Mouse (Mus musculus) embryonic facial prominence, embryonic 12.5 days (tissue): Measurements from ENCODE around the gene Slc37a1. TPM values are rescaled to one million over a fixed set of nuclear protein-coding genes. Genes with fewer than 3 reads are reported as not detected.

Experiments used
- ATAC-seq: fragments of 200-750 bp; cut with Nextera tagmentation; 2 replicates; pipeline ENCODE4 v1.8.0; 2017; ENCODE audit not compliant: insufficient number of reproducible peaks, insufficient read depth, low FRiP score, low TSS enrichment
- H3K27ac ChIP-seq: fragments of 300-500 bp; sonication (generic); 2 replicates; pipeline ENCODE4 v1.5.1; 2016; ENCODE audit warnings: mild to moderate bottlenecking
- H3K27me3 ChIP-seq: fragments of 300-500 bp; sonication (generic); 2 replicates; pipeline ENCODE4 v1.6.1; 2016; ENCODE audit warnings: mild to moderate bottlenecking, moderate library complexity
- H3K36me3 ChIP-seq: fragments of 300-500 bp; sonication (generic); 2 replicates; pipeline ENCODE4 v1.6.1; 2016; ENCODE audit warnings: mild to moderate bottlenecking
- H3K4me1 ChIP-seq: fragments of 300-500 bp; sonication (generic); 2 replicates; pipeline ENCODE4 v1.6.1; 2016
- H3K4me2 ChIP-seq: fragments of 300-500 bp; sonication (generic); replicated peaks from 2 replicates; pipeline ENCODE4 v1.6.1; 2016; ENCODE audit warnings: mild to moderate bottlenecking, moderate library complexity
- H3K4me3 ChIP-seq: fragments of 300-500 bp; sonication (generic); 2 replicates; pipeline ENCODE4 v1.5.1; 2016; ENCODE audit warnings: mild to moderate bottlenecking
- H3K9ac ChIP-seq: fragments of 300-500 bp; sonication (generic); 2 replicates; pipeline ENCODE4 v1.6.1; 2016; ENCODE audit warnings: mild to moderate bottlenecking, moderate library complexity
- H3K9me3 ChIP-seq: fragments of 300-500 bp; sonication (generic); 2 replicates; pipeline ENCODE4 v1.6.1; 2016; ENCODE audit warnings: mild to moderate bottlenecking, moderate library complexity
- WGBS: fragments of 180-500 bp; shearing (Covaris S2); methylation state at CpG from one replicate; pipeline ENCODE4 v1.1.7; 2016; 5-methylcytosine and 5-hydroxymethylcytosine counted together
- polyA plus RNA-seq: library from polyadenylated mRNA; unstranded; fragments of >200 nt; fragmentation: Nextera tagmentation; extraction: Ambion mirVana; gene quantifications from 2 replicates; pipeline ENCODE4 v1.2.1, GENCODE M21; 2016

Gene Slc37a1
- polyA plus RNA-seq, 1 experiment from 2014 or later = 3.3 TPM

GRCm38 (mm10) chr17:31312648-31313047, 26.1 kb downstream of the Slc37a1 start:
- Histone ChIP-seq H3K4me3 (no peak overlapping the region), H3K4me1 (peaks cover 14% of the 10 kb centered on the region; the same call in 1 of the 2 replicates), H3K27ac (no peak overlapping the region), H3K27me3 (no peaks in the 10 kb centered on the region), H3K9me3 (no peaks in the 10 kb centered on the region), H3K36me3 (no peaks in the 10 kb centered on the region), H3K4me2 (no peak overlapping the region), H3K9ac (no peak overlapping the region)
- 62% methylated on average over 10 of the region's 10 CpGs for WGBS
- no peak for ATAC-seq

GRCm38 (mm10) chr17:31315046-31315792, 28.6 kb downstream of the Slc37a1 start:
- whole genome bisulfite sequencing = 35% methylated on average over 13 of the region's 13 CpGs
- Histone ChIP-seq H3K4me3 (no peak overlapping the region), H3K36me3 (no peaks in the 10 kb centered on the region), H3K9me3 (no peaks in the 10 kb centered on the region), H3K9ac (no peak overlapping the region), H3K27me3 (no peaks in the 10 kb centered on the region), H3K4me1 (peaks cover 5% of the 10 kb centered on the region; the same call in 1 of the 2 replicates), H3K27ac (no peak overlapping the region), H3K4me2 (no peak overlapping the region)
- ATAC-seq = no peak

- H3K4me2 ChIP-seq = no peak overlapping the region
- H3K36me3 ChIP-seq = no peaks in the 10 kb centered on the region
- H3K9me3 ChIP-seq = no peaks in the 10 kb centered on the region
- peaks cover 5% of the 10 kb centered on the region; the same call in 1 of the 2 replicates for H3K4me1 ChIP-seq
- H3K9ac ChIP-seq = no peak overlapping the region
- 76% methylated on average over 6 of the region's 6 CpGs for WGBS
- no peak for ATAC-seq
- no peak overlapping the region for H3K4me3 ChIP-seq
- H3K27ac ChIP-seq = no peak overlapping the region
- no peaks in the 10 kb centered on the region for H3K27me3 ChIP-seq
These were observed 29.4 kb downstream of the Slc37a1 start for GRCm38 (mm10) chr17:31315993-31316392.

DNA sequence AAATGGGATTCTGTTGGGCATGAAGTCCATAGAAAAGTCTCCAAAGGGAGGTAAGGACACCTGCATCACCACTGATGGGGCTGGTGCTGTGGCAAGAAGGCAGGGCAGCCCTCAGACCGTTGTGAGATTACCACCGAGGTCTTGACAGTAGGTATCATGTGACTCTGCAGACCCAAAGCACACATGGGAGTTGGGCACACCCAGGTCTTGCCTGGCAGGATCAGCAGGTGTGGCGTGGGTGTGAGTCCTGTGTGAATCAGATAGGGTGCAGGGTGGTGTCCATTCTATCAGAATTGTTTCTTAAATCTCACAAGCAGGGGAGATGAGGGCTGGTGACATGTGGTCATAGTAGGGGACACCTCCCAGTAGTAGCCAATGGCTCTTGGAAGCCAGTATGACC, 30.4 kb downstream of the Slc37a1 start:
- no peak overlapping the region for H3K4me3 ChIP-seq
- H3K9me3 ChIP-seq = no peaks in the 10 kb centered on the region
- H3K4me2 ChIP-seq = no peak overlapping the region
- H3K27me3 ChIP-seq = no peaks in the 10 kb centered on the region
- no peaks in the 10 kb centered on the region for H3K36me3 ChIP-seq
- ATAC-seq = no peak
- H3K27ac ChIP-seq = no peak overlapping the region
- no peak overlapping the region for H3K9ac ChIP-seq
- WGBS = 83% methylated on average over 3 of the region's 3 CpGs
- H3K4me1 ChIP-seq = peaks cover 5% of the 10 kb centered on the region; the same call in 1 of the 2 replicates

DNA sequence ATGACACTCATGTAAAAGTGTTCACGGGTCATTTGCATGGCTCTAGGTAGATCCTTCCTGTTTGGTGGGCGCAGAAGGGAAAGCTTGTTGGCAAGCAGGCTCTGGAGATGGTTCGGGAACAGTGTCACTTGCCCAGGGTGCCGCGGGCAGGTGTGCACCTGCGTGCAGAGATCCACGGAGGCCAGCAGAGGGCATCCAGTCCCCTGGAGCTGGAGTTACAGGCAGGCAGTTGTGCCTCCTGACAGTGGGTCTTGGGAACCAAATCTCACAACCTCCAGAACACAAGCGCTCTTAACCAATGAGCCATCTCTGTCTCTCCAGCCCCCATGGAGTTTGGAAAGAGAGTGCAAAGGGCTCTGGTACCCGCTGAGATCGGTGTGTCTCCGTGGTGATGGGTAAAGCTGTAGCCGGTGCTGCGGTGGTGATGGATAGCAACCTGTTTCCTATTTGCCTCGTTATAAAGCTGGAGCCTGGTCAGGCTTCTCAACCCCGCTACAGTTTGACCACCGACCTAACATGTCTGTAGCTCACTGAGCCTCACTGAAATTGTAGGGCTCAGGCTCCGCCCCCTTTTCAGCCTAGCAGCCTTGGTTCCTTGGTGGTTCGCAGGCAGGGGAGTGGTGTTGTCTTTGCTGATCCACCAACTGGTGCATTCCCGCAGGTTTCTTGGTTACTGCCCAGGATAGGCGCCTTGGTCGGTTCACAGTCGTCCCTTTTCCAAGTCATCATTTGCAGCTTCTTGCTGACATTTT, 31.1 kb downstream of the Slc37a1 start:
- no peak overlapping the region for H3K9ac ChIP-seq
- no peaks in the 10 kb centered on the region for H3K27me3 ChIP-seq
- H3K4me1 ChIP-seq = peaks cover 5% of the 10 kb centered on the region; the same call in 1 of the 2 replicates
- ATAC-seq = no peak
- H3K27ac ChIP-seq = no peak overlapping the region
- WGBS = 48% methylated on average over 22 of the region's 22 CpGs
- no peak overlapping the region for H3K4me3 ChIP-seq
- H3K9me3 ChIP-seq = no peaks in the 10 kb centered on the region
- H3K36me3 ChIP-seq = no peaks in the 10 kb centered on the region
- H3K4me2 ChIP-seq = no peak overlapping the region

GRCm38 (mm10) chr17:31318906-31319767, 32.5 kb downstream of the Slc37a1 start:
- WGBS = 94% methylated on average over 19 of the region's 19 CpGs
- Histone ChIP-seq H3K9ac (no peak overlapping the region), H3K9me3 (no peaks in the 10 kb centered on the region), H3K36me3 (no peaks in the 10 kb centered on the region), H3K4me3 (no peak overlapping the region), H3K4me2 (no peak overlapping the region), H3K27me3 (no peaks in the 10 kb centered on the region), H3K27ac (no peak overlapping the region), H3K4me1 (peaks cover 5% of the 10 kb centered on the region; the same call in 1 of the 2 replicates)
- no peak for ATAC-seq

DNA sequence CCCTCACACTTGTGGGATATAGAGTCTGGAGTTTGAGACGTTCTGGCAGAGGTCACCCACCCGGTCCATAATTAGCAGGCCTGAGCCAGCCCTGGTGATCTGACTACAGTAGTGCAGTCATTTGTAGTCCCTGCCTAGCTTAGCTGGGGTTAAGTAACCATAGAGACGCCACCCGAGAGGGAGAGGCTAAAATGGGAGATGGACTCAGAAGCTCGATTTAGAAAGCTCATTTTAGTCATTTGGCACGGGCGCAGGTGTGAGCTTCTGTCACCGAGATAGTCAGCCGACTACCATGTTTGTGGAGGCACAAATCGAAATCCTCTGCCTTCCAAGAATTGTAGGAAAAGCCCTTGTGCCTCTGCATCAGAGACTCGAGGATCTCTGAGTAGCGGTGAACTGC, 34.8 kb downstream of the Slc37a1 start:
- Histone ChIP-seq H3K4me3 (no peak overlapping the region), H3K9me3 (no peaks in the 10 kb centered on the region), H3K4me1 (no peaks in the 10 kb centered on the region; the same call in 1 of the 2 replicates), H3K4me2 (no peak overlapping the region), H3K27ac (no peak overlapping the region), H3K27me3 (no peaks in the 10 kb centered on the region), H3K36me3 (no peaks in the 10 kb centered on the region), H3K9ac (no peak overlapping the region)
- ATAC-seq = no peak
- 75% methylated on average over 12 of the region's 12 CpGs for WGBS

- Histone ChIP-seq H3K4me1 (no peaks in the 10 kb centered on the region; the same call in 1 of the 2 replicates), H3K9me3 (no peaks in the 10 kb centered on the region), H3K36me3 (no peaks in the 10 kb centered on the region), H3K27ac (no peak overlapping the region), H3K4me2 (no peak overlapping the region), H3K4me3 (no peak overlapping the region), H3K27me3 (no peaks in the 10 kb centered on the region), H3K9ac (no peak overlapping the region)
- no peak for ATAC-seq
- 84% methylated on average over 4 of the region's 4 CpGs for WGBS
These were observed 35.9 kb downstream of the Slc37a1 start for GRCm38 (mm10) chr17:31322446-31322845.

DNA sequence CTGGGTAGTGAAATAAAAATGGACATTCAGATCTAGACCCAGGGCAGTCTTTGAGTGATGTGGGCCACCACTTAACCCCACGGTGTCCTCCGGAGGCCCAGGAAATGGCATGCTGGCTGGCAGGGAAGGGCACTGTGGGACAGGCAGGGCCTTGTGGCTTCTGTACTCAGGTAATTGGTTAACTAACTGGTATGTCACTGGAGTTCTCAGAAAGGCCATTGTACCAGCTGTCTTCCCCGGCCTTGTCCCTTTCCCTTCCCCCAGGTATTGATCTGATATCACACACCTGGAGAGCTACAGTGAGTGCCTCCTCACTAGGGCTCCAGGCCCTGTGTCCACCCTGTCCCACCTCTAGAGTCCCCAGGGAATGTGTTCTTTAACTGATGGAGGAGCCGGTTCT, 36.8 kb downstream of the Slc37a1 start:
- Histone ChIP-seq H3K4me1 (no peaks in the 10 kb centered on the region; the same call in 1 of the 2 replicates), H3K27me3 (no peaks in the 10 kb centered on the region), H3K4me3 (no peak overlapping the region), H3K36me3 (no peaks in the 10 kb centered on the region), H3K4me2 (no peak overlapping the region), H3K27ac (no peak overlapping the region), H3K9ac (no peak overlapping the region), H3K9me3 (no peaks in the 10 kb centered on the region)
- WGBS = 91% methylated on average over 4 of the region's 4 CpGs
- no peak for ATAC-seq

GRCm38 (mm10) chr17:31324227-31324626, 37.6 kb downstream of the Slc37a1 start:
- no peak for ATAC-seq

GRCm38 (mm10) chr17:31325451-31326219, 39.0 kb downstream of the Slc37a1 start:
- Histone ChIP-seq H3K27me3 (no peaks in the 10 kb centered on the region), H3K36me3 (no peaks in the 10 kb centered on the region), H3K9me3 (no peaks in the 10 kb centered on the region), H3K4me1 (no peaks in the 10 kb centered on the region; the same call in 1 of the 2 replicates), H3K9ac (no peak overlapping the region), H3K4me3 (no peak overlapping the region), H3K4me2 (no peak overlapping the region), H3K27ac (no peak overlapping the region)
- ATAC-seq = no peak
- WGBS = 71% methylated on average over 13 of the region's 13 CpGs

More at GRCm38 (mm10) chr17:31324227-31324626, 37.6 kb downstream of the Slc37a1 start:
- H3K4me3 ChIP-seq = no peak overlapping the region
- 88% methylated on average over 8 of the region's 8 CpGs for WGBS
- H3K36me3 ChIP-seq = no peaks in the 10 kb centered on the region
- H3K27me3 ChIP-seq = no peaks in the 10 kb centered on the region
- H3K9ac ChIP-seq = no peak overlapping the region
- no peaks in the 10 kb centered on the region for H3K9me3 ChIP-seq
- no peak overlapping the region for H3K27ac ChIP-seq
- H3K4me2 ChIP-seq = no peak overlapping the region
- H3K4me1 ChIP-seq = no peaks in the 10 kb centered on the region; the same call in 1 of the 2 replicates
